Mouse (Mus musculus) stomach, postnatal 0 days (tissue): ENCODE measurements around the gene Kdm8.

Experiments used
- CTCF ChIP-seq: IDR thresholded peaks from 2 replicates; pipeline ENCODE4 v1.5.1; 2016; ENCODE audit warnings: antibody characterized with exemption, low read depth, mild to moderate bottlenecking, moderate library complexity
- EP300 ChIP-seq: optimal IDR thresholded peaks from 2 replicates; pipeline ENCODE3; 2016; ENCODE audit warnings: antibody characterized with exemption

DNA sequence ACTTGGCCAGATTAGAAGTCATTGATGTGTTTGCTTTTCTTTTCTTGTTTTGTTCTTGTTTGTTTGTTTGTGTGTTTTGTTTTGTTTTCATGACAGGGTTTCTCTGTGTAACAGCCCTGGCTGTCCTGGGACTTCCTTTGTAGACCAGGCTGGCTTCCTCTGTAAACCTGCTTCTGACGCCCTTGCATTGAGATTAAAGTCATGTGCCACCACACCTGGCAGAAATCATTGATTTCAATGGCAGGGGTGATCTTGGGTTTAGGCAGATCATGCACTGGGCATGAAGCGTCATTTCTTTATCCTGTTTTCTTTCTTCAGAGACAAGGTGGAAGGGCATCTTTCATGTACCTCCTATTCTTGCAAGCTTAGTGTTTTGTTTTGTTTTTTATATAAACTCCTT lies 62.8 kb downstream of the Kdm8 start:
- TF ChIP-seq CTCF (no peak), EP300 (no peak)
